Mouse (Mus musculus): ENCODE results near the gene Muc20. TPM values are rescaled to one million over a fixed set of nuclear protein-coding genes. Genes with fewer than 3 reads are reported as not detected.

Muc20 gene
- polyA plus RNA-seq, 1 experiment from 2014 or later: not detected

DNA sequence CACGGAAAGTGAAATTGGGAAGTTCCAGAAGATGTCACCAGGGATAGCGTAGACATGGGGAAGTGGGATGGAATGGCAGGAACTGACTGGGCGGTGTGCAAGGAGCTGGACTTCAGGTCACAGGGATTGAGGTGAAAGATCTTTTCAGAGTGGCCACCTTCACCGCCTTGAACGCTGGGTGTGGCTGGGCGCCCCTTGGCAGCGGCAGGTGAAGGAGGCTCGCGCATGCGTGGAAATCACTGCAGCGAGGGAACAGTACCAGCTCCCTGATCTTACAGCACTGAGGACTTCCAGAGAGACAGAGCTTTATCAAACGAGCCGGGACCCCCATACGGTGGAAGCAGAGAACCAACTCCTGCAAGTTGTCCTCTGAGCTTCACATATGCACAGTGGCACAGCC is 17.3 kb upstream of the Muc20 start:
- 20% methylated on average over 14 of the region's 14 CpGs for WGBS

DNA sequence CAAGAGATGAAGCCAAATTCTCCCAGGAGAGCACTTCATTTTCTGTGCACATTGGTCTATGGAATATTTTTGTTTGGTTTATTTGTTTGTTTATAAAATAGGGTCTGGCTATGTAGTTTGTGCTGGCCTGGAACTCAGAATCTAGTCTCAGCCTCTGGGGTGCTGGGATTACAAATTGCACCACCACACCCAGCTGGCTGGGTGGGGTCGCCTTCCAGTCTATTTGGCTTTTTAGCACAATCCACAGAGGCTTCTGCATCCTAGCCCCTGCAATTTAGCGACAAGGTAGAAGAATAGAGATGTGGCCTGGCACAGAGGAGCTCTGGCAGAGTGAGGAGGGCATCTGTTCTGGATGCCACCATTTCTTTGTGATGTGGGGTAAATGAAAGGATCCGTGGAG is 16.5 kb upstream of the Muc20 start:
- no peaks in the 10 kb centered on the region for H3K9me3 ChIP-seq
- H3K36me3 ChIP-seq (replicated peaks): no peaks in the 10 kb centered on the region
- no peak for DNase-seq (ENCODE audit: low spot score)
- no peak overlapping the region for H3K27ac ChIP-seq (replicated peaks)
- WGBS: 68% methylated on average over 3 of the region's 3 CpGs
- H3K27me3 ChIP-seq (replicated peaks; ENCODE audit: low read depth, poor library complexity, severe bottlenecking): 0 out of 2 replicates have a peak, but pooled peaks cover 5% of the 10 kb centered on the region
- H3K4me1 ChIP-seq: peaks cover 25% of the 10 kb centered on the region
- H3K4me3 ChIP-seq: no peak overlapping the region

More for the DNA sequence above, 17.3 kb upstream of the Muc20 start:
- Histone ChIP-seq H3K4me1 (peaks cover 25% of the 10 kb centered on the region), H3K27ac (replicated peaks) (peak overlapping the region; percentile 63; the same call in 1 of the 2 replicates), H3K36me3 (replicated peaks) (no peaks in the 10 kb centered on the region), H3K27me3 (replicated peaks; ENCODE audit: low read depth, poor library complexity, severe bottlenecking) (0 out of 2 replicates have a peak, but pooled peaks cover 5% of the 10 kb centered on the region), H3K4me3 (peak overlapping the region; percentile 41), H3K9me3 (no peaks in the 10 kb centered on the region)
- DNase-seq (ENCODE audit: low spot score): peak; percentile 50

DNA sequence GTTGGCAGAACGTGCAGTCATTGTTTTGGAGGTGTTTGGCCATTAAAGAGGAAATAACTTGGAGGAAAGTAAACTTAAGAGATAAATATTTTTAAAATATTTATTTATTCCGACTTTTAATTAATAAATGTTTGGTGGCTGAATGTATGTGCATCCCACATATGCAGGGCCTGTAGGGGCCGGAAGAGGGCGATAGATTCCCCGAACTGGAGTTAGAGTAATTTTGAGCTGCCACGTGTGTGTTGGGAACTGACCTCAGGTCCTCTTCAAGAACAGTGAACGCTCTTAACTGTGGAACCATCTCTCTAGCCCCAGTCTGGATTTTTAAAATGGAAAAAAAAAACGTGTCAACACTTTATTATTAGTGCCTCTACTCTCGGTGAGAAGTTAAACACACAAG is 16.1 kb upstream of the Muc20 start:
- H3K9me3 ChIP-seq: no peaks in the 10 kb centered on the region
- DNase-seq (ENCODE audit: low spot score): no peak
- H3K27me3 ChIP-seq (replicated peaks; ENCODE audit: low read depth, poor library complexity, severe bottlenecking): 0 out of 2 replicates have a peak, but pooled peaks cover 5% of the 10 kb centered on the region
- no peak overlapping the region for H3K27ac ChIP-seq (replicated peaks)
- 43% methylated on average over 9 of the region's 9 CpGs for WGBS
- peaks cover 25% of the 10 kb centered on the region for H3K4me1 ChIP-seq
- no peak overlapping the region for H3K4me3 ChIP-seq
- no peaks in the 10 kb centered on the region for H3K36me3 ChIP-seq (replicated peaks)

DNA sequence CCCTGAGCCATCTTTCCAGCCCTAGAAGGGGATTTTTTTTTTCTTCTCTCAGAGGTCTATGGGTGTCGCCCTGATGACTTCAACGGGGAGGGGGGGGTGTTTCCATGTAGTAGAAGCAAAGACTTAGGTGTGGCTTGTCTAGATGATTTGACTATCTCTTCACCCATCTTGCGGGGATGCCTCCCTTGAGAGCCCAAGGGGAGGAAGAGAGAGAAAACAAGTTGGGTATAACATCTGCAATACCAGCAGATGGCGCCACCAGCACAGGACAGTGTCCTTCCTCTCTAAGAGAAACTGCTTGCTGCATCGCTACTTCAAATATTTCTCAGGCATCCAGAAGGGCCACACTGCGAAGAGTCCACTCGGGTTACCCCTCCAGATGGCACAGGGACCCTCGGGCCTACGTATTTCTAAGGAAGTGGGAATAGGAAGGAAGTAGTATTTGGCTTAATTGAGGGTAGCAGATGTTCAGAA is 15.7 kb upstream of the Muc20 start:
- Histone ChIP-seq H3K4me1 (peaks cover 27% of the 10 kb centered on the region), H3K27ac (replicated peaks) (no peak overlapping the region), H3K9me3 (no peaks in the 10 kb centered on the region), H3K4me3 (no peak overlapping the region), H3K36me3 (replicated peaks) (no peaks in the 10 kb centered on the region), H3K27me3 (replicated peaks; ENCODE audit: low read depth, poor library complexity, severe bottlenecking) (0 out of 2 replicates have a peak, but pooled peaks cover 5% of the 10 kb centered on the region)
- peak; percentile 87 for DNase-seq (ENCODE audit: low spot score)
- WGBS: under 1% methylated on average over 9 of the region's 9 CpGs

DNA sequence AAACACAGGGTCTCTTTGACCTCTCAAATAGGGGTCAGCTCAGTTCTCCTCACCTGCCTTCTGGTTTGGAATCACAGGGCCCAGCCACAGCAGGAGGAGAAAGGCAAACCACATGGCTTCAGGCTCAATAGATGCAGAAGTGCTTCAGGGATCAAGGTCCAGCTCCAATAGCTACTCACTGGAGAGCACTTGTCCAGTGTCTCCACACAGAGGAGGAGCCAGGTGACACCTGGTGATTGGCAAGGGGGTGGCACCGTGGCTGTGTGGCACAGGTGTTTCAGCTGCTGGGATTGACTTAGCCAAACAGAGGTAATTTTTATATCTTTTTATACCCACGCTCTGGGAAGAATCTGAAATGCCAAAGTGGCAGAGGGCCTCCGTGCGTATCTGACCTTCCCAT is 13.1 kb upstream of the Muc20 start, which contains the start of gene Smbd1:
Smbd1 (minus strand) TSS at position 157 of the 400 bp plus-strand sequence.
- Histone ChIP-seq H3K4me1 (peaks cover 33% of the 10 kb centered on the region), H3K36me3 (replicated peaks) (no peaks in the 10 kb centered on the region)
- 84% methylated on average over 4 of the region's 4 CpGs for WGBS

DNA sequence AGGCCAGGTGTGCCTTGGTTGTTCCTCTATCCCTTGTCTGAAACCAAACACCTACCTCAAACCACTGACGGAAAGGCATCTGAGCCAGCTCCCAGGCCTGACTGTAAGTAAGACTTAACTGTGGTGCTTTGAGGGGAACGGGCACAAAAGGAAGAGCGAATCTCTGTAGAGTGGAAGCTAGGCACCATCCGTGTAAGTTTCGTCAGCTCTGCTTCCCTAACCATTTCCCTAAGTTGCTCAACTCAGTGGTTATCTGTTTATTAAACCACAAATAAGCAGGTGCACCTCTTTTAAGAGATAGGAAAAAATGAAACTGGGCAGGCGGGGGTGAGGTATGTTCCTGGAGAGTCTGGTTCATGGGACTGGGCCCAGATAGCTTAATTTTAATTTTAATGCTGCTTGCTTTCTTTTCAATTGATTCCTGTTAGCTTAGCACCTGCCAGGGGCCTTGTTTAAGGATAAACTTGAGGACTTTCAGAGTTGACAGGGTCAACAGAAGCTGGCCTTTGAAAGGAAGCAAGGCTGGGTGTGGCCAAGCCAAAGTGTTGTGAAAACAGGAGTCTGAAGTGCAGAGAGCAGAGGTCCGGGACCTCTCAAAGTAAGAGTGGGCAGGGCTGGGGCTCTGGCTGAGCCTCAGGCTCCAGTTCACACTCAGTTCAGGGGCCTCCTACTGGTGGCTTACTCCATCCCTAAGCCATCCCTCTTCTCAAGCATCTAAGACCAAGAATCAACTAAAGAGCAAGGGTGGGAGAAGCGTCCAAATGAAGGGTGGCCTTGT is 10.4 kb upstream of the Muc20 start:
- WGBS: 51% methylated on average over 8 of the region's 8 CpGs
- H3K9me3 ChIP-seq: no peaks in the 10 kb centered on the region

More for the DNA sequence above, 13.1 kb upstream of the Muc20 start, which contains the start of gene Smbd1:
- Histone ChIP-seq H3K27ac (replicated peaks) (no peak within 1 kb of the TSS), H3K9me3 (no peaks in the 10 kb centered on the region), H3K4me3 (no peak within 1 kb of the TSS), H3K27me3 (replicated peaks; ENCODE audit: low read depth, poor library complexity, severe bottlenecking) (0 out of 2 replicates have a peak, but pooled peaks cover 5% of the 10 kb centered on the region)
- no peak for DNase-seq (ENCODE audit: low spot score)

DNA sequence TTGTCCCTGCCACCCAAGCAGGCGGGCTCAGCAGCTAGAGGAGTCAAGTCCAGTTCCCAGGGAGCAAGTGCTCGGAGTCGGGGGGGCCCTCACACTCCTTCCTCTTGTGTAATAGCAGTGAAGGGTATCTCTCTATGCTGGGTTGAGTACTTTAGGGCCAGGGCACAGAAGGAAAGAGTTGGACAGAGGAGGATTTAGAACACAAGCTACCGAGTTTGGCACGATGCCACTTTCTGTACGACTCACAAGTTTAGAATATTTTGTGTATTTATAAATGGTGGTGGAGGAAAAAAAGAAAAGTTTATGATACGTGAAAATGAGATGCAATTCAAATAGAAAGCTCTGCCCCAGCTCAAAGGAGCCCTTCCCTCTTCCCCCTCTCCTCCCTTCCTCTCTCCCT is 7.9 kb upstream of the Muc20 start:
- WGBS: 87% methylated on average over 7 of the region's 7 CpGs
- no peaks in the 10 kb centered on the region for H3K36me3 ChIP-seq (replicated peaks)
- DNase-seq (ENCODE audit: low spot score): no peak
- no peak overlapping the region for H3K27ac ChIP-seq (replicated peaks)
- no peaks in the 10 kb centered on the region for H3K27me3 ChIP-seq (replicated peaks; ENCODE audit: low read depth, poor library complexity, severe bottlenecking)
- H3K4me3 ChIP-seq: no peak overlapping the region
- H3K9me3 ChIP-seq: no peaks in the 10 kb centered on the region
- peaks cover 30% of the 10 kb centered on the region for H3K4me1 ChIP-seq

More for the DNA sequence above, 10.4 kb upstream of the Muc20 start:
- DNase-seq (ENCODE audit: low spot score): no peak
- Histone ChIP-seq H3K4me3 (no peak overlapping the region), H3K27ac (replicated peaks) (no peak overlapping the region), H3K36me3 (replicated peaks) (no peaks in the 10 kb centered on the region), H3K4me1 (peaks cover 30% of the 10 kb centered on the region), H3K27me3 (replicated peaks; ENCODE audit: low read depth, poor library complexity, severe bottlenecking) (no peaks in the 10 kb centered on the region)

DNA sequence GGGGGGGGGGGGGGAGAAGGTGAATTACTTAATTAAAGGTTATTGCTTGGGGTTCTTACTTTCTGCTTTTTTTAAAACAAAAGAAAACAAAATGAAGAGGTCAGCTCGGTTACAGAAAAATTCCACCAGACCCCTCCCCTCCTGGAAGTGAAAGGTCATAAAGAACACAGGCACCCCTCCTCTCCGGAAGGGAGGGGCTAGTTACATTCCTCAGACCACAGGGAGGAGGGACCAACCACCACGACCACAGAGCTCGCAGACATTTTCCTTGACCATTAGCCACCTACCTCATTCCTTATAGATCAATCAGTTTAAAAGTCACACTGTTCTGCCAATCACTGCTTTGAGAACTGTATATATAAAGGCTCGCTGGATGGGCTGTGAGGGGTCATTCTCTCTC is 6.7 kb upstream of the Muc20 start:
- Histone ChIP-seq H3K9me3 (no peaks in the 10 kb centered on the region), H3K4me1 (peaks cover 30% of the 10 kb centered on the region), H3K27me3 (replicated peaks; ENCODE audit: low read depth, poor library complexity, severe bottlenecking) (no peaks in the 10 kb centered on the region), H3K36me3 (replicated peaks) (no peaks in the 10 kb centered on the region), H3K4me3 (no peak overlapping the region), H3K27ac (replicated peaks) (no peak overlapping the region)
- DNase-seq (ENCODE audit: low spot score): no peak
- WGBS: 47% methylated on average over 5 of the region's 5 CpGs

DNA sequence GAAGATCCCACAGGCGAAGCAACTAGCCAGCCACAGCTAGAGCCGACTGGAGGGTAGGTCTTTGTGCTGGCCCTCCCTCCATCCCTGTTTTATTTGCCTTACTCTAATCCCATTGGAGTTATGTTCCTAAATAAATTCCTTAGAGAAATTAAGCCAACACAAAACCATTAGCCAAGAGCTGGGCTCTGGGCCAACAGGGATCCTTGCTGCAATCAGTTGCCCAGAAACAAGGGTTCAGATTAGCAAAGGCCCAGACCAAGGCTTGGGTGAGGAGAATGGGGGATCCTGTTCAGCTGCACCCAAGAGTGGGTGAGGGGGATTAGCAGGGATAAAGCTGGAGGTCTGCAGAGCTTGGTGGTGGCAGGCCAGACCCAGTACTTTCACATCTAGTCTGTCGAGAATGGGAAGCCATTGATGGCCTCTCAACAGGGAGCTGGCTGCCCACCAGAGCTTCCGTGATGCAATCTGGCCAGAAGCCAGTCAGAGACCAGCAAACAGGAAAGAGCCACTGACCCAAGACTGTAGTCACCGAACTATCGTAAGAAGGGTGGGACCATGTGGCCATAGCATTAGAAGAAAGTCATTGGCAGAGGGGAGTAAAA is 6.1 kb upstream of the Muc20 start:
- Histone ChIP-seq H3K4me3 (no peak overlapping the region), H3K27me3 (replicated peaks; ENCODE audit: low read depth, poor library complexity, severe bottlenecking) (no peaks in the 10 kb centered on the region), H3K27ac (replicated peaks) (no peak overlapping the region), H3K36me3 (replicated peaks) (no peaks in the 10 kb centered on the region), H3K4me1 (peaks cover 35% of the 10 kb centered on the region), H3K9me3 (no peaks in the 10 kb centered on the region)
- WGBS: 80% methylated on average over 6 of the region's 6 CpGs
- no peak for DNase-seq (ENCODE audit: low spot score)

DNA sequence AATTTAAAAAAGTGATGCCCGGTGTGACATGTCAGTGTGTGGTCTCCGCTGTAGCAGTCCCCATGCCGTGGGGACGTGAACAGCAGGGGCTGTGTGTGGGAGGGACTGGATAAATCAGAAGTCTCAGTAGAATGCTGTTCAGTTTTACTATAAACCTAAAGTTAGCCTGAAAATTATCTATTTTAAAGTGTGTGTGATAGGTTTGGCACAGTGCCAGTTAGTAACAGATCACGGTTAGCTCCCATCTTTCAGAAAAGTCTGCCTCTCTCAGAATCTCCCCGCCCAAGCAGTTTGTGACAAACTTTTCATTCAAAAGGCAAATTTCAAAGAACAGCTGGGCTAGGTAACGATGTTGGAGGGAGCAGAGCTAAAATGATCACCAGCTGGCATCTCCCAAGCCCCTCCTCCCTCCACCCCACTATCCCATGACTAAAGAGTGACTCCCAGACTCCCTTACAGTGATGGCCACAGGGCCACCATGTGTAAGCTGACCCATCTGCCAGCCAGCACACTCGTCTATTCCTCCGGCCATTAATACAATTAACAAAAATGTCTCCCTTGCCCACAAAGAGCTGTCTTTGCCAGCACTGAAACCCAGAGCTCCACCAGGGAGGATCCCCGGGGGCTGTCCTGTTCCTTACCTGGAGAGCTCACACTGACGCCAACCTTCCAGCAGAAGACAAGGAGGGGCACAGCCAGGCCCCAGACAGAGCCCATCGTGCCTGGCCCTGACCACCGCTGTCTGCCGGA is 384 bp downstream of the Muc20 start:
- H3K4me3 ChIP-seq: no peak overlapping the region
- no peaks in the 10 kb centered on the region for H3K27me3 ChIP-seq (replicated peaks; ENCODE audit: low read depth, poor library complexity, severe bottlenecking)
- H3K9me3 ChIP-seq: no peaks in the 10 kb centered on the region
- no peaks in the 10 kb centered on the region for H3K36me3 ChIP-seq (replicated peaks)
- 78% methylated on average over 14 of the region's 14 CpGs for WGBS
- peaks cover 10% of the 10 kb centered on the region for H3K4me1 ChIP-seq
- no peak overlapping the region for H3K27ac ChIP-seq (replicated peaks)
- DNase-seq (ENCODE audit: low spot score): no peak

DNA sequence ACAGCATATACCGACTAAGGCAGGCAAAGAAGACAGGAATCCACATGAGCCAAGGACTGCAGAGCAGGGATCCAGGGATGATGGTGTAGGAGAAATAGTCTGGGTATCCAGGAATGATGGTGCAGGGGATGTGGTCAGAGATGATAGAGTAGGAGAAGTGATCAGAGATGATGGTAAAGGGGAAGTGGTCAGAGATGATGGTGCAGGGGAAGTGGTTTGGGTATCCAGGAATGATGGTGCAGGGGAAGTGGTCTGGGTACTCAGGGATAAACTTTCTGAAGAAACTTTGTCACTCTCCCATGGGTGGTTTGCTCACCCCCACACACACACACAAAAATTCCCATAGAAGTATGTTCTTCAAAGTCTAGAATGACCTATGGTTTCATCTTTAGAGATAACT is 2.1 kb downstream of the Muc20 start:
- WGBS: 83% methylated on average over 1 of the region's 1 CpGs

DNA sequence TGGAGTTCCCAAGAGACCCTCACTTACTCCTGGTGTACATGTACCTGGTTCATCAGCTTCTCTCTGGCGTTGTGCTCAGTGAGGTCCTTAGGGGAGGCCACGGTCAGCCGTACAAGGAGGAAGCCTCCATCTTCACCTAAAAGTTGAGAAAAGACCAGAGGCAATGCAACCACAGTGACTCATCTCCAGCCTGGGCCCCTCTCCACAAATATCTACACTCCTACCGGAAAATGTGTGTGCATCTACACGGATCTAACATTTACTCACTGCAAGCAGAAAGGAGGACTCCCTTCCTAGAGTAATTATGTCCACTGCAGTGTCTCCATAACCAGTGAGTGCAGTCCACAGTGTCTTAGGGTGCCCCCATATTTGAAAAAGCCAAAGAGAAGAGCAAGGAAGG is 7.2 kb downstream of the Muc20 start:
- peaks cover 7% of the 10 kb centered on the region for H3K9me3 ChIP-seq
- no peak overlapping the region for H3K27ac ChIP-seq (replicated peaks)
- no peaks in the 10 kb centered on the region for H3K27me3 ChIP-seq (replicated peaks; ENCODE audit: low read depth, poor library complexity, severe bottlenecking)
- no peaks in the 10 kb centered on the region for H3K36me3 ChIP-seq (replicated peaks)
- H3K4me3 ChIP-seq: no peak overlapping the region
- 91% methylated on average over 5 of the region's 5 CpGs for WGBS
- DNase-seq (ENCODE audit: low spot score): no peak
- peaks cover 8% of the 10 kb centered on the region for H3K4me1 ChIP-seq

More for the DNA sequence above, 2.1 kb downstream of the Muc20 start:
- H3K9me3 ChIP-seq: no peaks in the 10 kb centered on the region
- peaks cover 10% of the 10 kb centered on the region for H3K4me1 ChIP-seq
- H3K27me3 ChIP-seq (replicated peaks; ENCODE audit: low read depth, poor library complexity, severe bottlenecking): no peaks in the 10 kb centered on the region
- no peak overlapping the region for H3K27ac ChIP-seq (replicated peaks)
- DNase-seq (ENCODE audit: low spot score): no peak
- H3K4me3 ChIP-seq: no peak overlapping the region
- no peaks in the 10 kb centered on the region for H3K36me3 ChIP-seq (replicated peaks)
